Mouse (Mus musculus): ENCODE data around the gene Gas2l2.
A peak's percentile ranks its signal among the peaks of the same experiment; 100 is the strongest.

The Gas2l2 gene

DNA sequence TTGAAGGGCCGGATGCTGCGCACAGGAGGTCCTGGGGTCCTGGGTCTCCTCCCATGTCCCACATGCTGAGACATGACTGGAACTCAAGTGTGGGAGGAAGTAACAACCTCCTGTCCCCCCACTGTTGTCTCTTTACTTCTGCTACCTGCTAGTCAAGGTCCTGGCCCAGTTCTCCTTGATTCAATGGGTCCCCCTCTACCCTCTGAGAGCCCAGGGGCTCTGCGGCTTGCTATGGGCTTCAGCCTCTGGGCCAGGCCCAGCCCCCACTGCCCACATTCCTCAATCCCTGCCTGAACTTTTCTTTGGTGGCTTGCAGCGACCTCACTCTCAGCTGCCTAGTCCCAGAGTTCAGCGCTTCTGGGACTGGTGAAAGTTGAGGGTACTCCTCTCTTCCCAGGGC lies at the start of gene Gas2l2:
Gene Gas2l2, minus strand, starts transcription at position 101 of the 400 bp plus-strand sequence.
- no peak for DNase-seq (ENCODE audit: low spot score in 2 of 2)

DNA sequence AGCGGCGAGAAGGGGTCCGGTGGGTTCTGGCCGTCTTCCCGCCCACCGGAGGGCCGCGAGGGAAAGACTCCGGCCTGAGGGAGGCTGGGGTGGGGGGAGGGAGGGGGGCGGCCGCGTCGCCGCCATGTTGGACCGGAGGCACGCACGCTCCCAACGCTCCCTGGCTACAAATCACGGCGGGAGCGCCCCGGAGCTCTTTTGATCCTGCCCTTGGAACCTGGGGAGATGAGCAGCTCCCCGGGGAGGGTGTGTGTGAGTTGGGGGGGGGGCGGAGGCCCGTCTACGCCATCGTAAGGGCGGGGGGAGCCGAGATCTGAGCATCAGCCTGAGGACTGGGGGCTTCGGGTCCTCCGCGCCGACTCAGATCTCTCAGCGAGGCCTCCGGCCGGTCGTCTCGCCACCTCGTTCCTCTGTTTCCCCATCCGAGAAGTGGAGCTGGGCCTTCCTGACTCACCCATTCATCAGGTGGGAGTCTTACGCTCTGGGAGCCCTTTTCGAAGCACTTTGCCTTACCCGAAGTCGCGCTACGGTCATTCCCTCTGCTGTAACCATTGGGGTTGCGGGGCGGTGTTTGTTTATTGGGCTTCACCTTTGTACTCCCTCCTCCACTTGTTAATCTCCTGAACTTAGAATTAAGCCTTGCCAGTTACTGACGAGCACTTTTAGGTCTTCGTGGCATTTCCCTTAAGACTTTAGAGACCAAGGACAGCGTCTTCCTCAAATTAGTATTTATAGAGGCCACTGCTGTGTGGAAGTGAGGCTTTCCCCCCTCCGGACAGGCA lies 44.2 kb upstream of the Gas2l2 start:
- DNase-seq (ENCODE audit: low spot score in 2 of 2): no peak

DNA sequence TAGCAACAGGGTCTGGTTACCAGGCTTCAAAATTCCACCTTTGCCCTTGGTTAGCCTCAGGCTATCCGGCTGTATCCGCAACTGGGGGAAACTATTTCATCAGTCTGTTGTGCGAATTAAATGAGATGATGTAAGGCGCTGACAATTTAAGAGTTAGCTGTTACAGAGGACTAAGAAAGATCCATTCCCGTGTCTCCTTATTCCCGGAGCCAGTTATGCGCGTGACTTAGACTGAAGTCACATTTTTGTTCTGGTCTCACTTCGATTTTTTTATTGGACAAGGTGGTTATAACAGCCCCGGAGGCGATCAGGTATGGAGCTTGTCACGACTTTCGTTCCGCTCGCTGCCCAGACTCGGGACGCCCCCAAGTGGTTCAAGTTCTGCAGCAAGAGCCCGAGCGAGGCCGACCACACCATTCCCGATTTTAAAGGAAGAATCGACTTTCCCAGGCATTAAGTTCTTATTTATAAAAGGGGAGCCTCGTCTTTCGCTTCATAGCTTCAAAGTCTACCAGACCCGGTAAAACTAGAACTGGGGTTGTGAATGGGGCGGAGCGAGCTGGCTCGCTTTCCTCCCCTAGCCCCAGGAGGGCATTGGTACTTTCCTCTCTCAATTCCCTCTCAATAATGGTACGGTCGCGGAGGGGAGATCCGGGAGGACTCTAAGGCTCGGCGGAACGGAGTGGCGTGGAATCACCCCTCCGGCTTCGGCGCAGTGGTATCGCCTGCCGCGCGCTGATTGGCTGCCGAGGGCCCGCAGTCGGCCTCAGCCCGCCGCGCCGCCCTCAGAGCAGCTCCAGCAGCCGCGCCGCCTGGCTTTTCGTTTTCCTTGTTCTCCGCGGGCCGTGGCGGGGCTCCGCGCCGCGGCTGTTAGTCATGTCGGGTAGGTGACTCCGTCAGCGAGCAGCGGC lies 43.3 kb upstream of the Gas2l2 start, which contains the start of gene Taf15:
Gene Taf15, plus strand, starts transcription at position 763 of the 911 bp plus-strand sequence.
- peak; percentile 98 for DNase-seq (ENCODE audit: low spot score in 2 of 2)

DNA sequence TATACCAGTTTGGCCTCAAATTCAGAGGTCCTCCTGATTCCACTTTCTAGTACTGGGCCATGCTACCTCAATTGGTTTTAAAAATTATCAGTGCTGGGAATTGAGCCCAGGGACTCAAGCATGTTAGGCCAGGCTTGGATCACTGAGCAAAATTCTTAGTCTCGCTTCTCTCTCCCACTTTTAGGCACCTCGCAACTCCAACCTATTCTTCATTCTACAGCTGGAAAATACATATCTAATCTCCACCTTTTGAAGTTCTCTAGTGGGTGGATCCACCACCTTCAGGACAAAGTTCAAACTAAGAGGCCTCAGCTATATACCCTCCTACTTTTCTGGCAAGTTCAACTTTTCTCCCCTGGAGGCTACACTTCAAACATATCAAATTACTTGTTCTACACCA lies 42.5 kb upstream of the Gas2l2 start:
- DNase-seq (ENCODE audit: low spot score in 2 of 2): no peak

DNA sequence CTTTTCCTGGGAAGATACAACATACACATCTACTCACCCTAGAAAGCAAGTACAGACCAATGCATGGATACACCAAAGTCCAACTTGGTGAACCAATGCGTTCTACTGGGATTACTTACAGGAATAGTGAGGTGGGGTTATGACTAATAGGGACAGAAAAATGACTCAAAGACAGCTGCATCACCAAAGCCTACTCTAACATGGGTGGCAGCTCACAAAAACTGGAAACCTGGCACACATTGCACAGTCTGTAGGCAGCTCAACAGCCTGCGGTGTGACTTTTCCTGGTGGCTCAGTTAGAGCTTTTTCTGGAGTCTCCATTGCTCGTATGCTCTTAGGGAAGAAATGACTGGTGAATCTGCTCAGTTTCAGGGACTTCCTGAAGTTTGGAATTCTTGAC lies 39.5 kb upstream of the Gas2l2 start:
- peak in 1 of 2 experiments; percentile 4 for DNase-seq (ENCODE audit: low spot score in 2 of 2)

DNA sequence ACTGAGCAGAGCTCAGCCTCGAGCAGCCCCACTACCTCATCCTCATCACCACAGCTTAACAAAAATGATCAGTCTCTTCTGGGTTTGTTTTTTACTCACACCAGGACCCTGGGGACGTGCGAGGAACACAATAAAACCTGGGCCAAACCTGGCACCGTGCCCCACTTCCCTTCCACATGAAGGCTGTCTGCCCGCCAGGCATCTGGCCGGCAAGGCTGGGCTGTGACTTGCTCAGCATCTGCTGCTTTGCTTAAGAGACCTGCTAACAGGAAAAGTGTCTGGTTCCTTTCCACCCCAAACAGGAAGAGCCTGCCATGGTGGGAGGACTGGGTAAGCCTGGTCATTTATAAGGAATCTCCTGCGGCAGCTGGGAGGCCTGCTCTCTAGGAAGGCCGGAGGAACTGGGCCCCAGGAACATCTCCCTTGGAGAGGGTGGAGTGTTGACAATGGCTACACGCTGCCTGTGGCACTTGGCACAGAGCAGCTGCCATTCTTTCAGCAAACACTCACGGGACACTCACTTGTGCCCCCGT lies 37.9 kb upstream of the Gas2l2 start:
- peak in 1 of 2 experiments; percentile 31 for DNase-seq (ENCODE audit: low spot score in 2 of 2)

DNA sequence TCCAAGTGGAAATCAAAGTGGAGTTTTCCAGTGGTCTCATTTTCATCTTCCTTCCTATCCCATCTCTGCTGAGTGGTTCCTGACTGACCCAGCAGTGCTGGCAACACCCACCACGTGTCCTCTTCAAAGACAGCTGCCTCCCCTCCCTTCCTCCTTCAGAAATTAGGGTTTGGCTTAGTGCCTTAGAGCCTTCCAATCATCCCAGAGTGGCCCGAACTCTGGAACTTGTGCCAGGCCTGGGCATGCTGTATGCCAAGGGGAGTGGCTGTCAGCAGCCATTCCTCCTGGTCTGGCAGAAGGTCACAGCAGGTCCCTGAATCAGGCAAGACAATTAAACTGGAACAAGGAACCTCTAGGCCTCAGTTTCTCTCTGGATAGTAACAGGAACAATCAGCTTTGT lies 36.7 kb upstream of the Gas2l2 start:
- DNase-seq (ENCODE audit: low spot score in 2 of 2): peak in 1 of 2 experiments; percentile 17

DNA sequence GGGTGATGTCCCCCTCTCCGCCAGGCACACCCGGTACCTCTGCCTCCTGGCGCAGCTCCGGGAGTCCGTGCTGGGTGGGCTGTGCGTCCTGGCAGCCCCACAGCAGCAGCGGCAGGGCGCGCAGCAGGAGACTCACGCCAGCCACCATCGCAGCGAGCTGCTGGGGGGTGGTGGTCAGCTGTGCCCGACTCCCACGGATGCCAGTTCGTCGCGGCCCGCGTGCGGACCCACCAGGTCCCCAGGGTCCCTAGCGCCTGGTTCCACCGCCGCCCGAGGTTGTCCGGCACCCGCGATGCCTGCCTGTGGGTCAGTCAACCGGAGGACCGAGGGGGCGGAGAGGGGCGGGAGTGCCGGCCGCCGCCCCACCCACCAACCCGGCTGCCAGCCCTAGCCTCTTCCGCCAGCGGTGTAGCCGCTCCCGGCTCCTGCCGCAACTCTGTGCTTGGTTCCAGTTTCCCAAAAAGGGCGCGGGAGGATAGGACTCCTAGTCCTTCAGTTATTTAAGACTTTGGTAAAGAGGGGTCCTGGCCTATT lies 33.5 kb upstream of the Gas2l2 start, which contains the start of gene Mmp28:
Gene Mmp28, minus strand, starts transcription at position 361 of the 534 bp plus-strand sequence.
- DNase-seq (ENCODE audit: low spot score in 2 of 2): peak in 1 of 2 experiments; percentile 49

DNA sequence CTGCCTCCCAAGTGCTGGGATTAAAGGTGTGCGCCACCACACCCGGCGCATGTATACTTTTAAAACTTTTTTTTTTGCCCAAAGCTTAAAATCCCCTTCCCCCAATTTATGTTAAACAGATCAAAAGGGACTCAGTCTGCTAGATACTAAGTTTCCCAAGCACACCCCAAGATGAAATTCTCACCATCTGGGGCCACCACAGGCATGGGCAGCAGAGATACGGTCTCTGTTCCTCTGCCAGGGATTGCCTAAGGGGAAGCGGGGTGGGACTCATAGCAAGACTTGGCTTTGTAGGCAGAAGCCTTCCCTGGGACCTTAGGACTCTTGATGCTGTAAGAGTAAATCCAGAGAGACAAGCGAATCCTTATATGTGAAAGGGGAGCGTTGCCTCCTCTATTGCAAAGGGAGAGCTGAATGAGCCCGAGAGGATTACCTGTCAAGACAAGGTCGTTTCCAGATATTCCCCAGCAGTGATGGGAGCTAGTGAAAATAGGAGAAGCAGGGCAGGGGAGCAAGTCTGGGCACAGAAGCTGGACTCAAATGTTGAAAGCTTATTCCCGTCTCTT lies 32.3 kb upstream of the Gas2l2 start:
- peak in 1 of 2 experiments; percentile 8 for DNase-seq (ENCODE audit: low spot score in 2 of 2)

DNA sequence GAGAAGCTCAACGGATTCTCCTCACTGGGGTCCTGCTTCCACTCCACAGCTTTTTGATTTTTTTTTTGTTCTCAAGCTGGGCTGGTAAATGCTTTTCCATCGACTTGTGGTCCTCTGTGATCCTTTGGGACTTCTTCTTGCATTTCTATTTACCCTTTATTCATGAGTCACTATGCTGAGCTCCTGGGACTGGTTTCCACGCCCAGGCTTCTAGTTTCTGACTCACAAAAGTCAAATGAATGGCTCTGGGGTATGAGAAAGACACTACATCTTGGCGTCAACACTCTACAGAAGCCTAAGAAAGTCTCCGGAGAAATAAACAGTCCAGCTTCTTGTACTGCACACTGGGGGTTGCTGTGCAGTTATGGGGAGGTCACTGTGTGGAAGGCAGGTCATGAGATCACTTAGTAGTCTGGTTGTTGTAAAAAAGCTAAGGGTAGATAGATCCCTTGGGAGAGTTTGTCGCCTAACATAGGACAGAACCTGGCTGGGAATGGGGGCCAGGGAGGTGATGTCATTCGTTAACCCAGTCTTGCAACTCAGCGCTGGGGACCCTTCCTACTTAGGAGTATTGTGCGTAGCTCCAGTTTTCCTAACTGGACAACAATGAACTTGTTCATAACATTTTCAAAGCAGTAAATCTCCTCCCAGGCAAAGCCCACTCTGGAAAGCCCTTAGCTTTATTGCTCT lies 28.8 kb upstream of the Gas2l2 start:
- DNase-seq (ENCODE audit: low spot score in 2 of 2): no peak

DNA sequence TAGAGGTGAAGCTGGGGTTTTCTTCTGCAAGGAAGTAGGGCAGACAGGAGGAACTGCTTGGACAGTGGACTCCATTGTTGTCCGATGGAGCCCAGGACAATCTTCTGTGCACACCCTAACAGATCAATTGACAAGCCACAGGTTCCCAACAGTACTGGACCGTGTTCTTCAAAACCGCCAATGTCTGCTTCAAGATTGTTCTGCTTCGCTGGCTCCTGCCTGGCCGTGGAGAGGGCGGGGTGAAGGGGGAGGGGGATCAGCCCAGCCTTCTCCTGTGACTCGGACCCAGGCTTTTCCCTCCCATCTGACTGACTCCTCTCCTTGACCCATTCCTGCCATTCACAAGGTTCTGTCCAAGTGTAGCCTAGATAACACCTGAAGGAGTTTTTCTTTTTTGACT lies 28.0 kb upstream of the Gas2l2 start:
- DNase-seq (ENCODE audit: low spot score in 2 of 2): no peak

DNA sequence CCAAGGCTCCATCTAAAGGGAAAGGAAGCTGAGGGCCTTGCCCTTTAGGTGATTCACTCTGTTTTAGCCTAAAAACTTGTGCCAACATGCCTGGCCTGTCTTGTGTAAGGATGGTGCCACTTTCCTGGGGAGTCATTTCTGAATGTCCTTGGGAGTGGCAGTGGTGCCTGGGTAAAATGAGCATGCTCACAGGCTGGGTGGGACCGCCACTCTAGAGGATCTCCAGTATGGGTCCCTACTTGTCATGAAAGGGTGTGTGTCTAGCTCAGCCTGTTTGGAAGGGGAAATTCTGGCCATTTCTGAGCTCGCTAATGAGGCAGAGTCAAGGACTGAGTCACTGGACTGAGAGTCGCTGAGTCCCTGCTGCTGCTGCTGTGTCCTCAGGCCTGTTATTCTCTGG lies 26.4 kb upstream of the Gas2l2 start:
- DNase-seq (ENCODE audit: low spot score in 2 of 2): no peak

DNA sequence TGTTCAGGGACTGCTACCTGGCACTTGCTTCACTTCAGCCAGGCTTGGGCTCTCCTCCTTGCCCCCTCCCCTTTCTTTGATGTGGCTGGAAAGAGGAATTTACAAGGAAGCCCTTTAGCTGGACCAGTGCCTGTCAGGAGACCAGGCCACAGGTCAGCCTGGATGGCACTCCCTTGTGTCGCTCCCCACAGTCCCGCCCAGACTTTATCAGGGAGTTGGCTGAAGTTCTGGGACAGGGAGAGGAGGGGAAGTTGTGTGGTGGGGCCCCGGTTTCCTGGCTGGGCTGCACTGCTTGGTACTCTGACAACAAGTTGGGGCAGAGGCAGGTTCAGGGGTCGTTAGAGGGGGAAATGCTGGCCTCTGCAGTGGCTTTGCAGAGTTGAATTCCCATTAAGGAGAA lies 25.3 kb upstream of the Gas2l2 start:
- no peak for DNase-seq (ENCODE audit: low spot score in 2 of 2)

DNA sequence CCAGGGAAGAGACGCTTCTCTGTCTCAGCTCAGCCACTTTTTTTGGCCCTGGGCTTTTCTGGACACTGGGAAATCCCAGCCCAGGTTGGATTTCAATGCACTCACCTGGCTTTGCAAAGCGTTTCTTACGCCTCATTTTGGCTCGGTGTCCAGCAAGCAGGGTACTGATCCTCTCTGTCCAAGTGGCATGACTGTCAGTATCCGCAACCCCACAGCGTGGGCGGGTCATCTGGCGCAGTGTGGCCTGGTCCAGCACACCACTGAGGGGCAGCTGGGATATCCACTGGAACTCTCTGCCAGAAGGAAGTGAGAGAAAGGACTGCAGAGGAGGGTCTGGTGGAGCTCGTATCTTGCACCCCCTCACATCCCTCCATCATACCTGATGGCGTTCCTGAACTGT lies 22.0 kb upstream of the Gas2l2 start:
- DNase-seq (ENCODE audit: low spot score in 2 of 2): no peak

DNA sequence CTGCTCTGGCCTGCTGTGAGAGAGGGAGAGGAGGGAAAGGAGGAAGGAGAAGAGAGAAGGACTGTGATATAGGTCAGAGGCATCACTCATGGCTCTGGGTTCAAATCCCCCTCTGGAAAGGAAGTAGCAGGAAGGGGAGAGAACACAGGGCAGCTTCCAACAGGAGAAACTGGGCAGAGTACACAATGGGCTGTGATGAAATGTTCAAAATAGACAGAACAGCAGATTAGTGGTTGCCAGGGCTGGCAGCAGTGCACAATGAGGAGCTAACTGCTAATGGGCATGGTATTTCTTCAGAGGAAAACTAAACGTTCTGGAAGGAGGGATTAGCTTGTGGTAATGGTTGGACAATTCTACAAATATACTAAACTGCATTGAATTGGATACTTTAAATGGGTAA lies 21.3 kb upstream of the Gas2l2 start:
- no peak for DNase-seq (ENCODE audit: low spot score in 2 of 2)

DNA sequence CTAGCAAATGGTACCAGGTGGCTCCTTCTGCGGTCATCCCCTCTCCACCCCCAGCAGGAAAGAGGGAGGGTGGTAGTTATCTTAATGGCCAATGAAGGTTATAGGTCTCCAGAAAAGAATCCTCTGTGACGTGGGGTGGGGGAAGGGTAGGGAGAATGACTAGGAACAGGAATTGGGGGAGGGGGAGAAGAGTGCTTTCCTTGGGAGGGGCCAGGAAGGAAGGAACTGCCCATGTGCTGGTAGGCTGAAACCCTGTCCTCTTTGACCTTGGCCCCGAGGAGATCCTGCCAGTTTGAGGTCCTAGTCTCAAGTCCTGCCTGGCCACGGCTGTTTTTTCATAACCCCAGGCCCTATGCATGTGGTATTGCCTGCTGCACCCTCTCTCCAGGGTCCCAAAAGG lies 20.0 kb upstream of the Gas2l2 start:
- DNase-seq (ENCODE audit: low spot score in 2 of 2): no peak

DNA sequence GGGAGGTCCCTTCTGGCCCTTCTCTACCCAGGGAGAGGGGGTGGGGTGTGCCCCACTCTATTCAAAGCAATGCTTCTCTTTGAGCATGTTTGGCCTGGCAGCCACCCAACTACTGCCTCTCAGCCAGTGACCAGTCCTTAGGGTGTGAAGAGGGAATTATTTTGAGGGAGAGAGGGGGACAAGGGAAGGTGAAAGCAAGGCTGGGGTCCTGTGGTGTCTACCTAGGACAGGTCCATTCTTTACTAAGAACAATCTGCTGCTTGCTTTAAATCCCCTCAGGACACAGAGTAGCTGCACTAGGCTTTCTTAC lies 19.6 kb upstream of the Gas2l2 start:
- no peak for DNase-seq (ENCODE audit: low spot score in 2 of 2)

DNA sequence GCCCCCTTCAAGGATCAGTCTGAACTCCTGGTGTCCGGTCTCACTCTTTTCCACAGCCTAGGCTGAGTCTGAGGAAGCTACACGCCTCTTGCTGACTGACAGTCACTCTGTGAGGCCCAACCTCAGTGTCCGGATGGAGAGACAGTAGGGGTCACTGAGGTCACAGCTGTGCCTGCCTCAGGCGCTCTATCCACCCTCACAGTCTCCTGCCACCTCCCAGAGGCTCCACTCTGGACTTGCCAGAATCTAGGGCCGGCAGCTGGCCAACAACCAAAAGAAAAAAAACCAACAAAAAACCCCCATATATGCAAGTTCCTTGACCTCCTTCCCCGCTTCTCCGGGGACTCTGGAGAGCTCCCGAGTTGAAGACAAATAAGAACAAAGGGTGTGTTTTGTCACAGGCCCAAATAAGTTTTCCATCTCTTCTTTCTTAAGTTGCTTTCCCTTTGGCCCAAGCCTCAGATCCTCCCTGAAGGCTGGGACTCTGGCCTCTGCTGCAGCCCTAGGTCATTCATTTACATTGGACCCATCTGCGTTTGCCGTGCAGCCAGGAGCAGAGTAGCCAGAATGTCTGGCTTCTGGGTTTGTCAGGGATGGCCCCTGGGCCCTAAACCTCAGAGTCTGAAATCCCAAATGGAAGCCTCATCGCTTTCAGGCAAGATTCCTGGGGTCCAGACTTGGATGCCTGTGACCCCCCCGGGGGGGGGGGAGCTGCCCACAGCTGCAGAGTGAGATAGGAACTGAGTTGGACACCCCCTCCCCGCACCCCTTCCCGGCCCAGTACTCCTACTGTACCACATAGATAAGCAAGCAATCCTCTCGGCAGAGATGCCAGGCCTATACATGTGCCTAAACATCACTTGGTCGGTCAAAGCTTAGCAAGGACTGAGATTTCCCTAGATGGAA lies 19.0 kb upstream of the Gas2l2 start:
- DNase-seq (ENCODE audit: low spot score in 2 of 2): peak in 1 of 2 experiments; percentile 47

DNA sequence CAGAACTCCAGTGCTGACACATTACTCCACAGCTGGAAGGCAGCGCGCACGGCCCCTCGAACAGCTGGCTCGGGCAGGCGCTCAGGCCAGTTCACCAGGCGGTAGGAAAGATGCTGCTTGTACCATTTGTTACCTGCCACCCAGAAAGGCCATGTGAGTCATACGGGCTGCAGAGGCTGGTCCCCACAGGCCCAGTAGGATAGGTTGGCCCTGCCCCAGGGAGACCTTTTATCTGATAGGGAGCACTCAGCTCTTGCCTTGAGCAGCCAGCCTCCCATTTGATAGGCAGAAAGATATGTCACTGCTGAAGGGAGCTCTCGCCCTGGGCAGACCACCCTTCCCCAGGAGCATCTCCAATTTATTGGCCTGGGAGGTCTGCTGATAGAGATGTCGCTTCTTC lies 18.4 kb upstream of the Gas2l2 start:
- no peak for DNase-seq (ENCODE audit: low spot score in 2 of 2)

DNA sequence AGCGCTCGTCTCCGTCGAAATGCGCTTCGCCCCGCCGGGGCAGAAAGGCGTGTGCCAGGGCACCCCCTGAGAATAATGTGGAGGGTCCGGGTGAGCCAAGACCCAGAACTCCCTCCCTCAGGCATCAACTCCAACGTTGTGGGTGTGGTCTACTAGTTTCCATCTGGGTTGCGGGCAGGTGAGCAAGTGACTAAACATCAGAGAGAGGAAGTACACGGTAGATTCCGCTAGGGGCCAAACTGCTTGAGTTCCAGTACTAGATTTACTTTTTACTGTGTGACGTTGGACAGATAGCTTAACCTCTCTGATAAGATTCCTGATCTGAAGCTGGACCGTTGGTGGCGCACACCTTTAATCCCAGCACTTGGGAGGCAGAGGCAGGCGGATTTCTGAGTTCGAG lies 15.7 kb upstream of the Gas2l2 start:
- no peak for DNase-seq (ENCODE audit: low spot score in 2 of 2)
